In genomic region chr13:56176310-56176709, GRCm38 (mm10) we compare ENCODE assay signal across 23 mouse cellular contexts. TPM values are rescaled to one million over a fixed set of nuclear protein-coding genes. Genes with fewer than 3 reads are reported as not detected.
A peak's percentile ranks its signal among the peaks of the same experiment; 100 is the strongest.
DNase-seq lines count a peak whose midpoint lies in the region; ATAC-seq and TF ChIP-seq lines count a peak whose summit lies in the region.
"Had no signal": no experiment of that assay in that cellular context is flagged by ENCODE, and none has a peak within 500 bp of the region (broad histone marks: within the 10 kb centered on the region; RNA-seq: fewer than 3 reads in every experiment).

No protein-coding gene starts in this region.

- peak overlapping the region; percentile 57 for H3K27ac ChIP-seq in spleen, adult 2 months (ENCODE audit: insufficient read depth, low read length)
- H3K27ac ChIP-seq in limb, embryonic 14.5 days (replicated peaks; ENCODE audit: low read depth, low read length): no peak overlapping the region
- H3K27ac ChIP-seq: hindbrain, embryonic 15.5 days; intestine, embryonic 15.5 days; liver, embryonic 14.5 days; stomach, embryonic 15.5 days had no signal

- H3K27me3 ChIP-seq in spleen, adult 2 months (ENCODE audit: control insufficient read depth, insufficient read depth, low read length): no peaks in the 10 kb centered on the region
- no peaks in the 10 kb centered on the region for H3K27me3 ChIP-seq in limb, embryonic 14.5 days (ENCODE audit: control insufficient read depth, insufficient read depth, low read length)
- H3K27me3 ChIP-seq: embryonic facial prominence, embryonic 15.5 days; hindbrain, embryonic 15.5 days; intestine, embryonic 15.5 days; stomach, embryonic 15.5 days had no signal

- no peak for TF ChIP-seq CTCF in spleen, adult 2 months (IDR thresholded peaks at IDR 0.05; ENCODE audit: extremely low read depth, insufficient read depth, insufficient read length, insufficient replicate concordance)

- intact Hi-C loops in heart, postnatal 25 days (cut with DNase I): no loop called here

- no peak for DNase-seq in spleen, adult 2 months (ENCODE audit: low read depth in 1 of 2, low spot score in 2 of 2)
- no peak for DNase-seq in spleen, postnatal 14 days (ENCODE audit: low spot score in 2 of 2)
- no peak for DNase-seq in limb, embryonic 14.5 days (ENCODE audit: low spot score)
- DNase-seq in thymus, adult 18-20 months: peak; percentile 45 to 50
- DNase-seq in thymus, postnatal 4 days: peak; percentile 64
- no peak for DNase-seq in heart, postnatal 25 days (ENCODE audit: low spot score)
- no peak for DNase-seq in gastrocnemius, postnatal 10 days
- no peak for DNase-seq in gastrocnemius, adult 18-20 months (ENCODE audit: low spot score)
- DNase-seq: cerebellum, adult 9-11 months; heart, adult 18-20 months; heart, postnatal 4 days; kidney, adult 9 months; kidney, postnatal 36 days; layer of hippocampus, adult 9-11 months; lung, postnatal 14 days; right cerebral cortex, postnatal 4 days had no signal

- no peak overlapping the region for H3K4me2 ChIP-seq in limb, embryonic 14.5 days (replicated peaks; ENCODE audit: low read depth, low read length, severe bottlenecking)
- H3K4me2 ChIP-seq: embryonic facial prominence, embryonic 15.5 days; hindbrain, embryonic 15.5 days; intestine, embryonic 15.5 days; stomach, embryonic 15.5 days had no signal

- peaks cover 11% of the 10 kb centered on the region; the same call in 1 of the 2 replicates for H3K4me1 ChIP-seq in spleen, adult 2 months (ENCODE audit: control insufficient read depth, insufficient read depth, insufficient read length)
- peaks cover 34% of the 10 kb centered on the region for H3K4me1 ChIP-seq in limb, embryonic 14.5 days (ENCODE audit: control insufficient read depth, insufficient read depth, low read length)
- H3K4me1 ChIP-seq: hindbrain, embryonic 15.5 days had no signal

- TF ChIP-seq POLR2A in spleen, adult 2 months (IDR thresholded peaks at IDR 0.05; ENCODE audit: low read depth, low read length): no peak
- no peak for TF ChIP-seq POLR2A in limb, embryonic 14.5 days (IDR thresholded peaks at IDR 0.05; ENCODE audit: borderline replicate concordance, extremely low read depth, insufficient read depth, insufficient read length)

- peak; percentile 13; the same call in 1 of the 2 replicates for ATAC-seq in limb, embryonic 14.5 days (ENCODE audit: low FRiP score, low read depth)
- ATAC-seq: intestine, embryonic 15.5 days; midbrain, embryonic 16.5 days had no signal

- H3K9me3 ChIP-seq in limb, embryonic 14.5 days (ENCODE audit: control insufficient read depth, low read length): no peaks in the 10 kb centered on the region
- H3K9me3 ChIP-seq: embryonic facial prominence, embryonic 15.5 days; hindbrain, embryonic 15.5 days; intestine, embryonic 15.5 days; stomach, embryonic 15.5 days had no signal

- no peaks in the 10 kb centered on the region for H3K36me3 ChIP-seq in spleen, adult 2 months (ENCODE audit: control insufficient read depth, insufficient read depth, low read length)
- H3K36me3 ChIP-seq in limb, embryonic 14.5 days (ENCODE audit: control insufficient read depth, insufficient read depth, low read length): no peaks in the 10 kb centered on the region
- H3K36me3 ChIP-seq: embryonic facial prominence, embryonic 15.5 days; hindbrain, embryonic 15.5 days; intestine, embryonic 15.5 days; stomach, embryonic 15.5 days had no signal

- 37% methylated on average over 9 of the region's 9 CpGs for WGBS in spleen, adult 2 months
- WGBS in limb, embryonic 14.5 days: 85% methylated on average over 9 of the region's 9 CpGs

- no peak overlapping the region for H3K9ac ChIP-seq in limb, embryonic 14.5 days (ENCODE audit: low read depth, low read length, severe bottlenecking)
- H3K9ac ChIP-seq: embryonic facial prominence, embryonic 15.5 days; hindbrain, embryonic 15.5 days; intestine, embryonic 15.5 days; liver, embryonic 14.5 days; stomach, embryonic 15.5 days had no signal

- H3K4me3 ChIP-seq in spleen, adult 2 months (ENCODE audit: extremely low read depth, insufficient read depth, insufficient read length): peak overlapping the region; percentile 1; the same call in 1 of the 2 replicates
- no peak overlapping the region for H3K4me3 ChIP-seq in limb, embryonic 14.5 days (replicated peaks; ENCODE audit: low read length)
- H3K4me3 ChIP-seq: embryonic facial prominence, embryonic 15.5 days; hindbrain, embryonic 15.5 days; intestine, embryonic 15.5 days; stomach, embryonic 15.5 days had no signal

RNA-seq across cellular contexts. Expression of gene Tifab, which starts 2.4 kb away (rescaled TPM):
- polyA plus RNA-seq in spleen, adult 2 months (2012; rRNA removed): 20.8 and 26.8 TPM in 2 replicates
- 1.9 and 2.0 TPM in 2 replicates for polyA plus RNA-seq in limb, embryonic 14.5 days (2012; rRNA removed)
- polyA plus RNA-seq in limb, embryonic 14.5 days (2014; fragmentation: Nextera tagmentation; extraction: Ambion mirVana): 1.1 and 1.3 TPM in 2 replicates
- total RNA-seq in heart, postnatal 25 days (2021): 1 to 10 TPM; 1.3 to 1.5 TPM
- total RNA-seq in gastrocnemius, postnatal 10 days (2021): 1 to 10 TPM in 1 of 2 experiments, under 1 TPM in 1; 0.45 to 1.2 TPM
- under 1 TPM; 0.16 to 0.47 TPM for total RNA-seq in gastrocnemius, adult 18-20 months (2021)
- polyA plus RNA-seq: C2C12 had no signal

RNA-seq across cellular contexts. Expression of gene H2afy, which starts 40.1 kb away (rescaled TPM):
- 125 and 150 TPM in 2 replicates for polyA plus RNA-seq in spleen, adult 2 months (2012; rRNA removed)
- polyA plus RNA-seq in limb, embryonic 14.5 days (2012; rRNA removed): 231 and 297 TPM in 2 replicates
- polyA plus RNA-seq in limb, embryonic 14.5 days (2014; fragmentation: Nextera tagmentation; extraction: Ambion mirVana): 304 and 351 TPM in 2 replicates
- total RNA-seq in heart, postnatal 25 days (2021): 10 to 100 TPM; 50.9 to 53.9 TPM
- total RNA-seq in gastrocnemius, postnatal 10 days (2021): 10 to 100 TPM; 68.3 to 81.6 TPM
- total RNA-seq in gastrocnemius, adult 18-20 months (2021): 10 to 100 TPM; 59.7 to 70.6 TPM

Comparison
In these comparisons a context has a peak if more than half of its experiments do, and no peak if none do; other contexts are left out.
1. DNase-seq: peak in thymus, adult 18-20 months (2 of 2) and thymus, postnatal 4 days (single experiment); none in spleen, adult 2 months (0 of 2), spleen, postnatal 14 days (0 of 2), limb, embryonic 14.5 days (single experiment), heart, postnatal 25 days (single experiment), gastrocnemius, postnatal 10 days (single experiment) and gastrocnemius, adult 18-20 months (single experiment).